Mouse (Mus musculus) thymus, adult 2 months (tissue): ENCODE measurements around the gene Smg1.

Experiments used
- CTCF ChIP-seq: fragments of 200-500 bp; IDR thresholded peaks from 2 replicates; pipeline ENCODE4 v1.5.1; 2012; ENCODE audit warnings: mild to moderate bottlenecking, control low read depth, low read length, moderate library complexity, borderline replicate concordance; ENCODE audit not compliant: control insufficient read depth, poor library complexity, insufficient read depth; ENCODE audit errors: extremely low read depth
- POLR2A ChIP-seq: fragments of 200-500 bp; IDR thresholded peaks from 2 replicates; pipeline ENCODE4 v1.6.1; 2012; ENCODE audit warnings: mild to moderate bottlenecking, low read length, control low read depth, moderate library complexity; ENCODE audit not compliant: control insufficient read depth, poor library complexity, insufficient read depth; ENCODE audit errors: extremely low read depth

GRCm38 (mm10) chr7:118219777-118220176, 23.7 kb downstream of the Smg1 start:
- TF ChIP-seq POLR2A (no peak), CTCF (no peak)
